Mouse (Mus musculus): Measurements from ENCODE around the gene Sergef.

DNA sequence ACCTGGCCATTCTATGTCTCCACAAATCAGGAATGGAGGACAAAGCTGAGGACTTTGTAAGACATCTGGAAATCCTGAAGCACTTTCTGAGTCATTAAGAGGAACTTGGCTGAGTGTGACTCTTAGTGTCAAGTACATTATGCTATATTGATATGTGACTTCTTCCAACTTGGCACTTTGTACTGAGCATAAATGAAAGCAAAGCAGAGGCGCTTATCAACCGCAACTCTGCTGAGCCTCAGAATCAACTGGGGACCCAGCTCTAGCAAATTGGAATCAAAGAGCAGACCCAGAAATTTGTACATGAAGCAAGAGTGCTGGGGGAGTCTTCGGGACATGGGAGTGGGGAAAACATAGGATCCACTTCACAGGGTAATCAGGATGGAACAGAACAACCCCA is 92.0 kb downstream of the Sergef start:
- TF ChIP-seq CTCF (IDR thresholded peaks at IDR 0.05) (no peak), POLR2A (IDR thresholded peaks at IDR 0.05; ENCODE audit: insufficient read depth, low read depth, low read length) (no peak), EP300 (IDR thresholded peaks at IDR 0.05; ENCODE audit: insufficient read depth, low read depth, low read length) (no peak)
